Mouse (Mus musculus) E14TG2a.4 (cell line): ENCODE data around the gene Fmnl2.

Source experiments
- CTCF ChIP-seq: conservative IDR thresholded peaks from 2 replicates; pipeline ENCODE4 v1.5.1; 2014; ENCODE audit warnings: low read length
- POU5F1 ChIP-seq: IDR thresholded peaks from 2 replicates; pipeline ENCODE4 v1.6.1; 2014; ENCODE audit warnings: low read length, borderline replicate concordance

- TF ChIP-seq CTCF (no peak), POU5F1 (no peak)
Observed at GRCm38 (mm10) chr2:52989316-52989715, 131.7 kb downstream of the Fmnl2 start.
